Mouse (Mus musculus) megakaryocyte progenitor cell, adult 5-6 weeks (primary cell): Measurements from ENCODE around the gene Cyp4a31. TPM values are rescaled to one million over a fixed set of nuclear protein-coding genes. Genes with fewer than 3 reads are reported as not detected.
"Not testable (repeated sequence)": the region's sequence is repeated elsewhere in the genome, so short reads cannot be mapped to it uniquely, and the experiment has no call there.

ENCODE experiments used
- ATAC-seq: replicated peaks from 2 replicates; pipeline ENCODE4 v1.8.0; 2016; ENCODE audit warnings: mild to moderate bottlenecking, moderate TSS enrichment, inconsistent platforms; ENCODE audit not compliant: poor library complexity
- total RNA-seq, 2 experiments: library from RNA; stranded (forward) in 1 of 2; stranded (reverse) in 1 of 2; fragments of 157-497, 149-512 nt in 1 of 2; fragments of 200-1000 nt in 1 of 2; gene quantifications; 2 replicates each; pipeline versions ENCODE4 v1.2.3 to v1.2.4; 2015 to 2017

The Cyp4a31 gene
- total RNA-seq (2015) (not detected in 2 replicates), total RNA-seq (2017) (not detected in 2 replicates)

DNA sequence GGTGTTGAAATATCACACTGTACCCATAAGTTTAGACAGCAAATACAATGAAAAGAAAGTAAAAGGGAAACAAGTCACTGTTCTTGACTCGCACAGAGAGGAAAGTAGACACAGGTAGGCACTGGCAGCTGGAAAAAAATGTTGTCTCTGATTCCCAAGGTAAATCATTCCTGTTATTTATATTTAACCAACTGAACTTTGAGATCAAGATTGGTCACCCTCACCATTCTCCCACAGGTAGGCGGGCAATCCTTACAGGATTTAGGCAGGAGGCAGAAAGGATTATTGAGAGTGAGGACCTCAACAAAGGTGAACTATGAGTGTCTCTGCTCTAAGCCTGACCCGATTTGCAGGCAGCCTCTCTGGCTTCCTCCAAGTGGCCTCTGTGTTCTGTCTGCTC lies at the start of gene Cyp4a31:
Cyp4a31 (plus strand) TSS at position 249 of the 400 bp plus-strand sequence.
- ATAC-seq: no peak

DNA sequence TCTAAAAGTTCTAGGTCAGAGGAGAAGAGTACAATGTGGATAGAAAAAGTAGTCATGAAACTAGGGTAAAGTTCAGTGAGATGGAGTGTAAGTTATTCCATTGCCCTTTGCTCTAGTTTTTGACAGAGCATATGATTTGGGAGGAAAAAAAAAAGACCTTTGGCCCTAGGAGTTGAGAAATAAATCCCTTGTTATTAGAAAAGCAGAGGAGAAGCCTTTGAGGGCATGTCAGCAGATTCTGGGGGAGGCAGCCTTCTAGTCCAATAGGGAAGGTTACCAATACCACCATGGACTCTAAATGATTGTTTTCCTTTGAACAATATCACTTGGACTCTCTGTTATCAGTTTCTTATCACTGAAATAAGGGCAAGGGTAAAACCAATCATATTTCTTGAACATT lies 49.5 kb upstream of the Cyp4a31 start:
- not testable (repeated sequence) for ATAC-seq

DNA sequence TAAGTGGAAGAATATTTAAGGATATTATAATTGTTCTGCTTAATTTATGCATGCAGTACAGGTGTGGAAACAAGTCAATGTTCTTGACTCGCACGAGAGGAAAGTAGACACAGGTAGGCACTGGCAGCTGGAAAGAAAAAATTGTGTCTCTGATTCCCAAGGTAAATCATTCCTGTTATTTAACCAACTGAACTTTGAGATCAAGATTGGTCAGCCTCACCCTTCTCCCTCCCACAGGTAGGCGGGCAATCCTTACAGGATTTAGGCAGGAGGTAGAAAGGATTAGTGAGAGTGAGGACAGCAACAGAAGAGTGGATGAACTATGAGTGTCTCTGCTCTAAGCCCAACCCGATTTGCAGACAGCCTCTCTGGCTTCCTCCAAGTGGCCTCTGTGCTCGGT lies 45.4 kb upstream of the Cyp4a31 start, which contains the start of gene Cyp4a10:
Cyp4a10 (plus strand) TSS at position 265 of the 400 bp plus-strand sequence.
- ATAC-seq: not testable (repeated sequence)

DNA sequence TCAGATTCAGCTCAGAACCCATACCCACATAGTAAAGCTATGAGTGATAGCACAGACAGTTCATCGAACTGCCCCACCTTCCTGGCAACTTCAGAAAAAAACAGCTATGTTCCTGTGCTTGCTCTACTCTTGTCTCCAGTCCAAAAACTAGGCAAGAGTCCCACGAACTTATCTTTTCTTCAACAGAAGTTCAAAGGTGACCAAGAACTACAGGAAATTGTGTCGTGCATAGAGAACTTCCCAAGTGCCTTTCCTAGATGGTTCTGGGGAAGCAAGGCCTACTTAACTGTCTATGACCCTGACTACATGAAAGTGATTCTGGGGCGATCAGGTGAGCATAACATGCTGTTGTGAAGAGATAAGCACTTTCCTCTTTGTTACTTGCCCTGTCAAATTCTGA lies 44.0 kb upstream of the Cyp4a31 start:
- no peak for ATAC-seq

- no peak for ATAC-seq
These were observed 41.7 kb upstream of the Cyp4a31 start for GRCm38 (mm10) chr4:115521766-115522165.

DNA sequence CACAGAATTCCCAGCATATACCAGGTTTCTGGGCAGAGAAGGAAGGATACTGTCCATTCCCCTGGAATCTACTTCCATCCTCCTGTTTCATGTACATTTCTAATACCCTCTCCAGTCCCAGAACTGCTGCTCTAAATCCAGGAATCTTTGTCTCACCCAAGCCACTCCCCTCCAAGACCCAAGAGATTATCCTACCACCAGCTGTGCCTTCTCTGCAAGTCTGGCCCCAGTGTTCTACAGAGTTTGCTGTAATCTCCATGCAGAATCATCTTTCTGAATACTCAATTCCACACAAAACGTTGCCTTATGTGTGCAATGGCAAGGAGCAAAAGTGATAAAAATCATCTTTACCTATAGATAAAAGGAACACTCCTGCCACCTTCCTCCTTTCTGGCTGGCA lies 18.3 kb upstream of the Cyp4a31 start:
- ATAC-seq: no peak

- no peak for ATAC-seq
These were observed 17.2 kb upstream of the Cyp4a31 start for GRCm38 (mm10) chr4:115546141-115546828.

GRCm38 (mm10) chr4:115552726-115553125 lies 10.7 kb upstream of the Cyp4a31 start:
- no peak for ATAC-seq

- no peak for ATAC-seq
These were observed 7.9 kb upstream of the Cyp4a31 start for GRCm38 (mm10) chr4:115555513-115555912.

DNA sequence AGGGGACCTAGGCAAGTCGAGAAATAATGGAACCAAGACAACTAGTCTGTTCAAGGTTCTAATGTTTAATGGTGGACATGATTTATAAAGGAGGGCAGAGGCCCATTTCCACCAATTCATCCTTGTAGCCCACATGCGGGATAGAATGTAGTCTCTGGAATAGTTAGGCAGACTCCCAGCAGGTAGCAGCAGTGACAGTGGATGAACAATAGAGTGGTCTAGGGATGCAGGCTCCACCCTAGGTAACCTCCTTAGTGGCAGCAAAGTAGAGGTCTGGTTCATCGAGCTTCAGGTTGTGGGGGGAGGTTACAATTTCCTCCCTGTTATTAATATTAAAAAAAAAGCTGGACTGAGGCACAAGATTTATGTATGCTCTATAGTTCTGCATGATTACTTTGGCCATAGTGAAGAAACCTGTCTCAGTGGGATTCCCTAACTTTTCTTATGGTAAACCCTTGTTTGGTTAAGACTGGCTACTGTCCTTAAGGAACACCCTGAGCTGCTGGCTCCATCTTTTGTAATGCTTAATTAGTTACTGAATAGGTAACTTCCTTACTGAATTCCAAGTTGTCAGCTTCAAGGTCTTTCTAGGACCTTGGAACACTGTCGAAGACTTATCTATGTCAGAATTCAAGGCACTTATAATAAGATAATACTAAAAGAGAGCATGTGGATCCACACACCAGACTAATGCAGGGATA lies 5.4 kb upstream of the Cyp4a31 start:
- no peak for ATAC-seq

DNA sequence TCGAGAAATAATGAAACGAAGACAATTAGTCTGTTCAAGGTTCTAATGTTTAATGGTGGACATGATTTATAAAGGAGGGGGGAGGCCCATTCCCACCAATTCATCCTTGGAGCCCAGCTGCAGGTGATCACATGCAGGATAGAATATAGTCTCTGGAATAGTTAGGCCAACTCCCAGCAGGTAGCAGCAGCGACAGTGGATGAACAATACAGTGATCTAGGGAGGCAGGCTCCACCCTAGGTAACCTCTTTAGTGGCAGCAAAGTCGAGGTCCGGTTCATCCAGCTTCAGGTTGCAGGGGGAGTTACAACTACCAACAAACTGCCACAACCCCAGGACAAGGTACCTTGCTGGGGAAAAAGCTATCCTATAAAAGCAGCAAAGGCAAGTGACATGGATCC lies 2.2 kb upstream of the Cyp4a31 start:
- not testable (repeated sequence) for ATAC-seq

GRCm38 (mm10) chr4:115564469-115565225 lies 1.2 kb downstream of the Cyp4a31 start:
- not testable (repeated sequence) for ATAC-seq

- ATAC-seq: no peak
These were observed 11.8 kb downstream of the Cyp4a31 start for GRCm38 (mm10) chr4:115575255-115575654.

- no peak for ATAC-seq
These were observed 12.3 kb downstream of the Cyp4a31 start for GRCm38 (mm10) chr4:115575776-115576175.

DNA sequence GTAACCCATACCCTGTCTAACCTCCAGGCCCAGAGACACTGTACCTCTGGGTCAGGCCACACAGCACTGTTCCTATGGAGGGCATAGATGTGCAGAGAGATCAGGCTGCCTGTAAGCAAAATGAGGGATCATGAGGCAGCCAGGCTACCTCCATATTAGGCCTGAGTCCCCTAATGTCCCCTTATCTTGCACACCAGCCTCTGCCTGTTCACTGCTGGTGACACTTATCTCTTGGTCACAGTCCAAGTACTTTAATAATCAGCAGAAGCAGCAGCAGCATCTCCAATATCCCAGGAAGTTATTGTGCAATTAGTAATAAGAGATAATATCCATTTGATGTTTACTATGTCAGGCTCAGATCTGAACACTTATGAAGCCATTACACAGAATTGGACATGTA lies 19.6 kb downstream of the Cyp4a31 start:
- peak; percentile 99 for ATAC-seq

DNA sequence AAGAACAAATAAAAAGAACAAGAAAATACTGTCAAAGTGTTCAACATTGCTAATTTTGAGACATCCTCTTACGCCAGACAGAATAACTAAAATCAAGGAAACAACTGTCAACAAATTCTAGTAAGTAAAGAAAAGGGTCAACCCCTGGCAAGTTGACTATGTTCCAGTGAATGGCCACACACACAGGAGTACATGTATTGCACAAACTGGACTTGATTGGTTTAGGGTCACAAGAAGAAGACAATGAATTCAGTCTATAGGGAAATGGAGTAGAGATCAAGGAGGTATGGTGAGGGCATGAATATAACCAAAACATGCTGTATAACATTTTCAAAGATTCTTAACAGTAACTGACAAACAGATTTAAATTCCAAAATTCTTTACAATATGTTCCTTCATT lies 32.9 kb downstream of the Cyp4a31 start:
- ATAC-seq: no peak

GRCm38 (mm10) chr4:115596824-115597336 lies 33.4 kb downstream of the Cyp4a31 start:
- no peak for ATAC-seq

- ATAC-seq: not testable (repeated sequence)
These were observed 37.2 kb downstream of the Cyp4a31 start, which contains the start of gene Cyp4a32 for GRCm38 (mm10) chr4:115600611-115601010. Gene Cyp4a32 (plus strand): TSS chr4:115600969.

- no peak for ATAC-seq
These were observed 50.6 kb downstream of the Cyp4a31 start for GRCm38 (mm10) chr4:115614005-115614404.

DNA sequence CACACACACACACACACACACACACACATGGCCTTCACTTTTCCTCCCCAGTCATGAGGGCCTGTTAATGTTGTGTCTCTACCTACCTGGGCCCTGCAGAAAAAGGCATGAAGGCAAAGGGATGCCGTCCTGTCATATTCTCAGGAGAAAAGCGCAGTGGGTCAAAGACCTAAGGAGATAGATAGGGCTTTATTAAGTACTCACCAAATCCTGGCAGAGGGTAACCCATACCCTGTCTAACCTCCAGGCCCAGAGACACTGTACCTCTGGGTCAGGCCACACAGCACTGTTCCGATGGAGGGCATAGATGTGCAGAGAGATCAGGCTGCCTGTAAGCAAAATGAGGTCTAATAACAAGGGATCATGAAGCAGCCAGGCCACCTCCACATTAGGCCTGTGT lies 62.1 kb downstream of the Cyp4a31 start:
- ATAC-seq: peak; percentile 55
